Mouse (Mus musculus) limb, embryonic 11.5 days (tissue): ENCODE measurements around the gene Ube2cbp. TPM values are rescaled to one million over a fixed set of nuclear protein-coding genes. Genes with fewer than 3 reads are reported as not detected.

Experiments
- ATAC-seq: fragments of 200-750 bp; cut with Nextera tagmentation; 2 replicates; pipeline ENCODE4 v1.8.0; 2017; ENCODE audit warnings: low read depth; ENCODE audit not compliant: insufficient number of reproducible peaks, low FRiP score, low TSS enrichment
- DNase-seq: peaks from one replicate; pipeline ENCODE4 v3.0.0-alpha.2; 2015; ENCODE audit warnings: low spot score
- H3K27ac ChIP-seq: fragments of 300-500 bp; sonication (generic); replicated peaks from 2 replicates; pipeline ENCODE4 v1.5.1; 2014; ENCODE audit warnings: low read depth, mild to moderate bottlenecking, low read length
- H3K27me3 ChIP-seq: fragments of 300-500 bp; sonication (generic); 2 replicates; pipeline ENCODE4 v1.6.1; 2014; ENCODE audit warnings: mild to moderate bottlenecking, low read length, mixed read lengths; ENCODE audit not compliant: control insufficient read depth, insufficient read depth
- H3K36me3 ChIP-seq: fragments of 300-500 bp; sonication (generic); 2 replicates; pipeline ENCODE4 v1.6.1; 2014; ENCODE audit warnings: mild to moderate bottlenecking, low read length, moderate library complexity, mixed read lengths; ENCODE audit not compliant: control insufficient read depth, insufficient read depth
- H3K4me1 ChIP-seq: fragments of 300-500 bp; sonication (generic); 2 replicates; pipeline ENCODE4 v1.6.1; 2014; ENCODE audit warnings: low read length, mixed read lengths; ENCODE audit not compliant: control insufficient read depth, insufficient read depth
- H3K4me2 ChIP-seq: fragments of 300-500 bp; sonication (generic); 2 replicates; pipeline ENCODE4 v1.6.1; 2014; ENCODE audit warnings: low read depth, mild to moderate bottlenecking, moderate library complexity; ENCODE audit not compliant: severe bottlenecking
- H3K4me3 ChIP-seq: fragments of 300-500 bp; sonication (generic); 2 replicates; pipeline ENCODE4 v1.5.1; 2014; ENCODE audit warnings: low read depth, low read length
- H3K9ac ChIP-seq: fragments of 300-500 bp; sonication (generic); 2 replicates; pipeline ENCODE4 v1.6.1; 2014; ENCODE audit warnings: mild to moderate bottlenecking, low read length
- H3K9me3 ChIP-seq: fragments of 300-500 bp; sonication (generic); 2 replicates; pipeline ENCODE4 v1.6.1; 2016; ENCODE audit warnings: low read length; ENCODE audit not compliant: control insufficient read depth
- WGBS: fragments of 180-500 bp; shearing (Covaris S2); extraction: QIAGEN DNeasy Blood & Tissue Kit; methylation state at CpG from one replicate; pipeline ENCODE4 v1.1.7; 2014; 5-methylcytosine and 5-hydroxymethylcytosine counted together
- polyA plus RNA-seq: library from polyadenylated mRNA; unstranded; fragments of >200 nt; fragmentation: Nextera tagmentation; extraction: Ambion mirVana; gene quantifications from 2 replicates; pipeline ENCODE4 v1.2.1, GENCODE M21; 2014

Gene Ube2cbp
- polyA plus RNA-seq, 1 experiment from 2014 or later = 8.0 TPM

DNA sequence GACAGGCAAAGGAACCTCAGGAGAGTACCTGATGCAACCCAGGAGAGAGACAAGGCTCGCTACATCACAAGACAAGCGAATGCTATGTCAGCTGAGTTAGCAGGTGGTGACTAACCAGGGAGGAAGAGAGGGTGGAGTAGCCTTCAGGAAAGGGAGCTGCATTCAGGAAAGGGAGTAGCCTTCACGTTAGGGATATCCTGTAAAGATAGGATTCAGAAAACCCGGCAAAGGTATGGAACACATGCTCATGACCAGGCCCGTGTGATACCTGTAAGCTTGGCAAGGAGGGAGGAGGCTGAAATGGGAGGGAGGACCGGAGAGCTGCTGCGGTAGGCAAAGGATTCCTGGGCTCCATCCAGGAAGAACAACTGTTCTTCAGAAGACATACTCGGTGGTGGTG, 17.3 kb downstream of the Ube2cbp start:
- H3K36me3 ChIP-seq = no peaks in the 10 kb centered on the region
- H3K4me1 ChIP-seq = peaks cover 6% of the 10 kb centered on the region
- 95% methylated on average over 8 of the region's 8 CpGs for WGBS
- ATAC-seq = no peak
- no peak overlapping the region for H3K4me3 ChIP-seq
- H3K27me3 ChIP-seq = no peaks in the 10 kb centered on the region
- H3K4me2 ChIP-seq = no peak overlapping the region
- peak; percentile 17 for DNase-seq
- no peaks in the 10 kb centered on the region for H3K9me3 ChIP-seq
- no peak overlapping the region for H3K27ac ChIP-seq
- no peak overlapping the region for H3K9ac ChIP-seq

GRCm38 (mm10) chr9:86446847-86447246, 17.9 kb downstream of the Ube2cbp start:
- no peak for DNase-seq
- peaks cover 6% of the 10 kb centered on the region for H3K4me1 ChIP-seq
- H3K4me2 ChIP-seq = no peak overlapping the region
- no peak overlapping the region for H3K27ac ChIP-seq
- no peak for ATAC-seq
- 86% methylated on average over 7 of the region's 7 CpGs for WGBS
- H3K4me3 ChIP-seq = no peak overlapping the region
- no peaks in the 10 kb centered on the region for H3K9me3 ChIP-seq
- no peaks in the 10 kb centered on the region for H3K27me3 ChIP-seq
- no peaks in the 10 kb centered on the region for H3K36me3 ChIP-seq
- no peak overlapping the region for H3K9ac ChIP-seq

DNA sequence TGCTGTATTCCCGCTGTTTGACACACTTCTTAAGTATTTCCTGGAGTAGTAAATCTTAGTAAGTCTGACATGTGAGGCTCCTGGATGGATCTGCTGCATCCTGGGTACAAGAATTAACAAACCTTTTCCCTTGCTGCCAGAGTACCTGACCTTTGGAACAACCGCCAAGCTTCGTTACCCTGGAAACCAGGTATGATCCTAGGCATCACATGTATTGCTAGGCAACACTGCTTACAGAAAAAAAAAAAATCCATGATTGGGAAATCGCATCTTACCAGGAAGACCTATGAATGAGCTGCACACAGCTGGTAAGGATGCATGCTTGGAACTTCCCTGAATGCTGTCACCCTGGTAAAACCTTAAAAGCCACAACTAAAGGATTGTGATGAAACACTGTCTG, 22.5 kb downstream of the Ube2cbp start:
- no peaks in the 10 kb centered on the region for H3K27me3 ChIP-seq
- H3K9me3 ChIP-seq = no peaks in the 10 kb centered on the region
- H3K4me2 ChIP-seq = no peak overlapping the region
- WGBS = 70% methylated on average over 4 of the region's 4 CpGs
- no peak overlapping the region for H3K9ac ChIP-seq
- H3K36me3 ChIP-seq = no peaks in the 10 kb centered on the region
- DNase-seq (no peak), ATAC-seq (no peak)
- H3K4me3 ChIP-seq = no peak overlapping the region
- no peaks in the 10 kb centered on the region for H3K4me1 ChIP-seq
- H3K27ac ChIP-seq = no peak overlapping the region

DNA sequence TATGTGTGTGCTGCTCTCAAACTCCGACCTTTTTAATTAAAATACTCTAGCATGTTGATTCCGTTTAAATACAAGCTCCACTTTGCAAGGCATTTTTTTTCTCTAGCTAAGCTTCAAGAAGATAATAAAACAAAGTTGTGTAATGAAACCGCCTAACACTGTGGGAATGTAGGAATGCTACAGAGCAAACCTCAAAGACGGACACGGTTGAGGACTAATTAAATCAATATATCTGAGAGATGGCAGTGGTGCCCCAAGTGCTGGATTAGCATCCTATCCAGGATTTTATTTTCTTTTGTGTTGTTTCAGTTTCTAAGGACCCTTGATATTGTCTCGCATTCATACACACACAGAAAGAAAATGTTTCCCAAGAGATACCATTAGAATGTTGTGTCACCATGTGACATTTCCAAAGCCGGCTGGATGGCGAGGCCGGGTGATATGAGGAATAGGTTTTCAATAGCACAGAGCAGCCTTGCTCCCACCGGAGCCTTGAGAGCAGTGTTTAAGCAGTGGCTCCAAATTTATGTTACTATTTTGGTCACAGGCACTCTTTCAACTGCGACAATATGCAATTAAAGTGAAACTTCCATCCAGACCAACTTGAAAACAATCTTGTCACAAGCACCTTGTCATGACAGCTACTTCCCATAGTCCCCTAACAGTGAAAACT, 26.3 kb downstream of the Ube2cbp start:
- no peaks in the 10 kb centered on the region for H3K4me1 ChIP-seq
- no peak for DNase-seq
- no peak overlapping the region for H3K4me2 ChIP-seq
- no peaks in the 10 kb centered on the region for H3K36me3 ChIP-seq
- no peaks in the 10 kb centered on the region for H3K27me3 ChIP-seq
- no peak for ATAC-seq
- no peak overlapping the region for H3K4me3 ChIP-seq
- no peaks in the 10 kb centered on the region for H3K9me3 ChIP-seq
- H3K27ac ChIP-seq = no peak overlapping the region
- no peak overlapping the region for H3K9ac ChIP-seq
- 68% methylated on average over 11 of the region's 11 CpGs for WGBS

DNA sequence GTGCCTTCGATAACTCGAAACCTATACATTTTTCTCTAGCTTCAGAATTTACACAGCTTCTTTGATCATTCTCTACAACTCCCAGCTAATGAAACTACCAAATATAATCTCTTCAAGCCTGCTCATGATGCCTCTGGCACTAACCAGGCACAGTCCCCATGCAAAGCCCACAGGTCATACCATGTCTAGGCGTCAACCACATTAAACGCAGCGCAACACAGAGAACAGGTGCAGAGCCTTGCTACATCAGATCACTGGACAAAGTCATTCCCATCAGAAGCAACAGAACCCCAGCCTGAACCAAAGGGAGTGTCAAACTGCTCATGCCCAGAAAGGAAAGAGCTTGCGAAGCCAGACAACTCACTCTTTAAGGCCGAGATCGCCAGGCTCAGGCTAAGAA, 28.1 kb downstream of the Ube2cbp start:
- H3K36me3 ChIP-seq = no peaks in the 10 kb centered on the region
- ATAC-seq (no peak), DNase-seq (no peak)
- no peak overlapping the region for H3K4me2 ChIP-seq
- H3K9me3 ChIP-seq = no peaks in the 10 kb centered on the region
- no peaks in the 10 kb centered on the region for H3K4me1 ChIP-seq
- 92% methylated on average over 8 of the region's 8 CpGs for WGBS
- no peak overlapping the region for H3K9ac ChIP-seq
- no peak overlapping the region for H3K27ac ChIP-seq
- H3K27me3 ChIP-seq = no peaks in the 10 kb centered on the region
- H3K4me3 ChIP-seq = no peak overlapping the region

DNA sequence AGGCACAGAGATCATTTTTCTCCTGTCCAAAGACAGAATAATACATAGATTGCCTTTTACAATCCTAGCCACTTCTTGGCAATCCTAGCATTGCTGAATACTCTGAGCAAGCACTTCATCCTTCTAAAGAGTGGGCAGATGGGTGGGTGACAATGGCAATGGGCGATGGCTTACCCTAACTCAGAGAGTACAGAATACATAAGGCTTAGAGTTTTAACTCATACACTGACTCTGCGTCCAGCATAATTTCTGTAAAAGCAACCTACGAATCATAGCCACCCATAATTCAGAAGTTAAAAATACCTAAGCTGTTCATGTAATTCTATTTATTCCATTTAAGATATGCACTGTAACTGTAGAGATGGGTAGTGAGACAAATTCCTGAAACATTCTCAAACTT, 29.2 kb downstream of the Ube2cbp start:
- Histone ChIP-seq H3K9me3 (no peaks in the 10 kb centered on the region), H3K36me3 (no peaks in the 10 kb centered on the region), H3K9ac (no peak overlapping the region), H3K4me2 (no peak overlapping the region), H3K27ac (no peak overlapping the region), H3K27me3 (no peaks in the 10 kb centered on the region), H3K4me3 (no peak overlapping the region), H3K4me1 (no peaks in the 10 kb centered on the region)
- DNase-seq = no peak
- 92% methylated on average over 3 of the region's 3 CpGs for WGBS
- no peak for ATAC-seq

- Histone ChIP-seq H3K27ac (no peak overlapping the region), H3K4me3 (no peak overlapping the region)
- ATAC-seq = no peak
Observed at GRCm38 (mm10) chr9:86423331-86423730, 41.4 kb downstream of the Ube2cbp start.

DNA sequence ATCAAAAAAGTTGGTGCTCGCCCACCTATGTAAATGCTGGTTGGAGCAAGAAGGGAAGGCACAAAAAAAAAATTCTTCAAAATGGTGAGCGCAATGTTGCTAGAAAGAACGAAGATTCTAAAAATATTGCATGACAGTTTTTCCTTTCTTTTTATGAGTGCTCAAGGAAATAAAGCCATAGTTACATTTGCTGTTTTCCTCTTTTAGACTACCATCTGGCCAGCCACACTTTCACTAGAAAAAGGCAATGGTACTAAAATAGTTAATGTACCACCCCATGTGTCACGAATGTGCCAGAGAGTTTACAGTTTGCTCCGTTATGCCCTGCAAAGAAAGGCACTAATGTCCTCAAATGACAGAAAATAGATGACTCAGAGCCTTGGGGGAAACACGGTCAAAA, 45.4 kb downstream of the Ube2cbp start:
- ATAC-seq (no peak), DNase-seq (no peak)
- 85% methylated on average over 6 of the region's 6 CpGs for WGBS
- Histone ChIP-seq H3K9ac (no peak overlapping the region), H3K4me3 (no peak overlapping the region), H3K36me3 (no peaks in the 10 kb centered on the region), H3K4me1 (no peaks in the 10 kb centered on the region), H3K27me3 (no peaks in the 10 kb centered on the region), H3K4me2 (no peak overlapping the region), H3K9me3 (no peaks in the 10 kb centered on the region), H3K27ac (no peak overlapping the region)

More at GRCm38 (mm10) chr9:86423331-86423730, 41.4 kb downstream of the Ube2cbp start:
- Histone ChIP-seq H3K4me1 (no peaks in the 10 kb centered on the region), H3K36me3 (no peaks in the 10 kb centered on the region), H3K4me2 (no peak overlapping the region), H3K27me3 (no peaks in the 10 kb centered on the region), H3K9ac (no peak overlapping the region), H3K9me3 (no peaks in the 10 kb centered on the region)
- no peak for DNase-seq
- WGBS = 85% methylated on average over 4 of the region's 4 CpGs

DNA sequence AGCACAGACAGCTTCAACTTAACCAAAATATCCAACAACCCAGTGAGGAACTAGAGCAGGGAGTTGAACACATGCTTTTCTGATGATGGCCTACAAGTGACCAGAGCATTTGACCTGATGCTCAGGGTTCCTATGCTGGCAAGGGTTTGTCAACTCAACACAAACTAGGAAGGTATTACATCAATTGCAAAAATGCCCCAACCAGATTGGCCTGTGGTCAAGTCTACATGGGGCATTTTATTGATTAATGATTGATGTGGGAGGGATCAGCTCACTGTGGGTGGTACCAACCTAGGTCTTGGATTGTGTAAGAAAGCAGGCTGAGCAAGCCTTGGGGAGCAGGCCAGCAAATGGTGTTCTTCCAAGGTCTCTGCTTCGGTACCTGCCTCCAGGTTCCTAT, 46.8 kb downstream of the Ube2cbp start:
- WGBS = 94% methylated on average over 1 of the region's 1 CpGs
- H3K9me3 ChIP-seq = no peaks in the 10 kb centered on the region

More for the DNA sequence above, 46.8 kb downstream of the Ube2cbp start:
- Histone ChIP-seq H3K4me3 (no peak overlapping the region), H3K27me3 (no peaks in the 10 kb centered on the region), H3K9ac (no peak overlapping the region), H3K27ac (no peak overlapping the region), H3K4me2 (no peak overlapping the region), H3K4me1 (no peaks in the 10 kb centered on the region), H3K36me3 (no peaks in the 10 kb centered on the region)
- no peak for ATAC-seq
- no peak for DNase-seq
